Mouse (Mus musculus) limb, embryonic 15.5 days (tissue): Measurements from ENCODE around the gene Rnf168. TPM values are rescaled to one million over a fixed set of nuclear protein-coding genes. Genes with fewer than 3 reads are reported as not detected.

ENCODE experiments used
- ATAC-seq: fragments of 200-750 bp; cut with Nextera tagmentation; 2 replicates; pipeline ENCODE4 v1.8.0; 2017; ENCODE audit warnings: low read depth, moderate TSS enrichment; ENCODE audit not compliant: insufficient number of reproducible peaks, low FRiP score, low TSS enrichment
- H3K27ac ChIP-seq: fragments of 300-500 bp; sonication (generic); 2 replicates; pipeline ENCODE4 v1.5.1; 2015; ENCODE audit warnings: moderate library complexity, mild to moderate bottlenecking, inconsistent platforms
- H3K27me3 ChIP-seq: fragments of 300-500 bp; sonication (generic); 2 replicates; pipeline ENCODE4 v1.6.1; 2015; ENCODE audit warnings: inconsistent platforms
- H3K36me3 ChIP-seq: fragments of 300-500 bp; sonication (generic); 2 replicates; pipeline ENCODE4 v1.6.1; 2015; ENCODE audit warnings: inconsistent platforms
- H3K4me1 ChIP-seq: fragments of 300-500 bp; sonication (generic); 2 replicates; pipeline ENCODE4 v1.6.1; 2015; ENCODE audit warnings: inconsistent platforms
- H3K4me2 ChIP-seq: fragments of 300-500 bp; sonication (generic); 2 replicates; pipeline ENCODE4 v1.6.1; 2015; ENCODE audit warnings: mild to moderate bottlenecking, inconsistent platforms
- H3K4me3 ChIP-seq: fragments of 300-500 bp; sonication (generic); 2 replicates; pipeline ENCODE4 v1.5.1; 2015; ENCODE audit warnings: mild to moderate bottlenecking, inconsistent platforms
- H3K9ac ChIP-seq: fragments of 300-500 bp; sonication (generic); 2 replicates; pipeline ENCODE4 v1.6.1; 2015; ENCODE audit warnings: inconsistent platforms
- H3K9me3 ChIP-seq: fragments of 300-500 bp; sonication (generic); 2 replicates; pipeline ENCODE4 v1.6.1; 2016; ENCODE audit warnings: inconsistent platforms
- WGBS: fragments of 180-500 bp; shearing (Covaris S2); methylation state at CpG from one replicate; pipeline ENCODE4 v1.1.7; 2015; 5-methylcytosine and 5-hydroxymethylcytosine counted together
- polyA plus RNA-seq: library from polyadenylated mRNA; unstranded; fragments of >200 nt; fragmentation: Nextera tagmentation; extraction: Ambion mirVana; gene quantifications from 2 replicates; pipeline ENCODE4 v1.2.1, GENCODE M21; 2015

Rnf168 gene
- polyA plus RNA-seq, 1 experiment from 2014 or later: 31.4 TPM

- Histone ChIP-seq H3K4me2 (peak overlapping the region; percentile 49), H3K27me3 (no peaks in the 10 kb centered on the region), H3K9me3 (no peaks in the 10 kb centered on the region), H3K4me1 (peaks cover 10% of the 10 kb centered on the region; the same call in 1 of the 2 replicates), H3K27ac (peak overlapping the region; percentile 96), H3K4me3 (peak overlapping the region; percentile 99), H3K36me3 (no peaks in the 10 kb centered on the region), H3K9ac (no peak overlapping the region)
- WGBS: 48% methylated on average over 9 of the region's 9 CpGs
- ATAC-seq: no peak
Measured at GRCm38 (mm10) chr16:32330876-32331670, 53.8 kb downstream of the Rnf168 start.

GRCm38 (mm10) chr16:32332040-32332555 is 54.8 kb downstream of the Rnf168 start, which contains the start of gene Ubxn7:
Gene Ubxn7 (plus strand): TSS chr16:32332257.
- no peaks in the 10 kb centered on the region for H3K36me3 ChIP-seq
- peak within 1 kb of the TSS; percentile 49 for H3K4me2 ChIP-seq
- H3K4me1 ChIP-seq: peaks cover 10% of the 10 kb centered on the region; the same call in 1 of the 2 replicates
- H3K4me3 ChIP-seq: peak within 1 kb of the TSS; percentile 99
- no peaks in the 10 kb centered on the region for H3K9me3 ChIP-seq
- peak; percentile 97 for ATAC-seq
- H3K27me3 ChIP-seq: no peaks in the 10 kb centered on the region
- H3K9ac ChIP-seq: peak within 1 kb of the TSS; percentile 97
- H3K27ac ChIP-seq: peak within 1 kb of the TSS; percentile 96
- under 1% methylated on average over 46 of the region's 52 CpGs for WGBS

DNA sequence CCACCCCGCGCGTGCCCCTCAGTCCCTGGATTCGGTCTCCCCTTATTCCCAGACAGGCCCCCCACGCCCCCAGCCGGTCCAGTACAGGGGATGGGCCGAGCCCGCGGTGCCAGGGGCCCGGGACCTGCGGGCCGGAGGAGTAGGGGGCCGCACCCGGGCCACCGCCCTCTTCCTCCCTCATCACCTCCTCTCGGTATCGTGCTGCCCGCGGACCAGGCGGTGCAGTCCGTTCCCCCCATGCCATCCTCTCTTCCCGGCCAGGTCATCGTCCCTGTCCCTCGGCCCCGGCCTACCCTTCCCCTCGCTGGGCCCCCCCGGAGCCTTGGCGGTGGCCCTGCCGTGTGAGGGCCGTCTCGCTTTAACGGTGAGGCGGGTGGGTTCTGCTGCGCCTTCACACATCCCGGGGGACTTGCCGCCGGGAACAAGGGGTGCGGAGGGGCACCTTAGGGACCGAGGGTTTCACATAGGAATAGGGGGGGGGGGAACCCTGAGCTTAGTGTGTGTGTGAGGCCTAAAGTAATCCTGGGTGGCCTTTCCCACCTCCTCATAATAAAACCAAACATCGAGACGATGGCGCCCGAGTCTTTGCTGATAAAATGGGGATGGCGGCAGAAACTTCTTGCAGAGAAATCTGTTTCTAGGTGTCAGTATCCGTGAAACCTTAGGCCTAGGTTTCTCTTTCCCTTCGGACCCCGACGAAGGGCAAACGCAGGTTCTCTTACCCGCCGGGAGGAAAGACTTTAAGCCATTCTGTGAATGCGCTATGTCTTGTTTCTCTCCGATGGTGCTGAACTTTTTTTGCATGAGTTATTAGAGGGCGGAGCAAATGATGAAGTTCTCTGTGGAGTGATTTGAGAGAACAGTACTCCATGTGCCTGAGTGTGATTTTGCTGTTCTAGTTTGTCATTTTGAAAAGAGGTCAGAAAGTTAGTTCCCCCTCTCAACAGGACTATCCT is 55.6 kb downstream of the Rnf168 start:
- H3K27me3 ChIP-seq: no peaks in the 10 kb centered on the region
- peak overlapping the region; percentile 96 for H3K27ac ChIP-seq
- no peaks in the 10 kb centered on the region for H3K36me3 ChIP-seq
- H3K4me2 ChIP-seq: peak overlapping the region; percentile 49
- peak overlapping the region; percentile 97 for H3K9ac ChIP-seq
- WGBS: under 1% methylated on average over 54 of the region's 54 CpGs
- no peaks in the 10 kb centered on the region for H3K9me3 ChIP-seq
- peaks cover 10% of the 10 kb centered on the region; the same call in 1 of the 2 replicates for H3K4me1 ChIP-seq
- peak; percentile 54; the same call in 1 of the 2 replicates for ATAC-seq
- peak overlapping the region; percentile 99 for H3K4me3 ChIP-seq

DNA sequence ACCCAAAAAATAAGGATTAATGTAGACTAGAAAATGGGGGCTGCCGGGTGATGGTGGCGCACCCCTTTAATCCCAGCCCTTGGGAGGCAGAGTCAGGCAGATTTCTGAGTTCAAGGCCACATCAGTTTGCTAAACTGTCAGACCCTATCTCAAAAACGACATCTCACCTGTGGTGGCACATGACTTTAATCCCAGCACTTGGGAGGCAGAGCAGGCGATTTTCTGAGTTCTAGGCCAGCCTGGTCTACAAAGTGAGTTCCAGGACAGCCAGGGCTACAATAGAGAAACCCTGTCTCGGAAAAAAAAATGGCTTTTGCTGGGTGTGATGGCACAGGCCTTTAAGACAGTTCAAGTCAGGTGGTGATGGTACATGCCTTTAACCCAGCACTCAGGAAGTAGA is 57.9 kb downstream of the Rnf168 start:
- Histone ChIP-seq H3K36me3 (no peaks in the 10 kb centered on the region), H3K27ac (no peak overlapping the region), H3K4me3 (no peak overlapping the region), H3K4me2 (no peak overlapping the region), H3K4me1 (peaks cover 10% of the 10 kb centered on the region; the same call in 1 of the 2 replicates), H3K9ac (no peak overlapping the region), H3K9me3 (no peaks in the 10 kb centered on the region), H3K27me3 (no peaks in the 10 kb centered on the region)
- WGBS: 94% methylated on average over 5 of the region's 5 CpGs
- no peak for ATAC-seq

DNA sequence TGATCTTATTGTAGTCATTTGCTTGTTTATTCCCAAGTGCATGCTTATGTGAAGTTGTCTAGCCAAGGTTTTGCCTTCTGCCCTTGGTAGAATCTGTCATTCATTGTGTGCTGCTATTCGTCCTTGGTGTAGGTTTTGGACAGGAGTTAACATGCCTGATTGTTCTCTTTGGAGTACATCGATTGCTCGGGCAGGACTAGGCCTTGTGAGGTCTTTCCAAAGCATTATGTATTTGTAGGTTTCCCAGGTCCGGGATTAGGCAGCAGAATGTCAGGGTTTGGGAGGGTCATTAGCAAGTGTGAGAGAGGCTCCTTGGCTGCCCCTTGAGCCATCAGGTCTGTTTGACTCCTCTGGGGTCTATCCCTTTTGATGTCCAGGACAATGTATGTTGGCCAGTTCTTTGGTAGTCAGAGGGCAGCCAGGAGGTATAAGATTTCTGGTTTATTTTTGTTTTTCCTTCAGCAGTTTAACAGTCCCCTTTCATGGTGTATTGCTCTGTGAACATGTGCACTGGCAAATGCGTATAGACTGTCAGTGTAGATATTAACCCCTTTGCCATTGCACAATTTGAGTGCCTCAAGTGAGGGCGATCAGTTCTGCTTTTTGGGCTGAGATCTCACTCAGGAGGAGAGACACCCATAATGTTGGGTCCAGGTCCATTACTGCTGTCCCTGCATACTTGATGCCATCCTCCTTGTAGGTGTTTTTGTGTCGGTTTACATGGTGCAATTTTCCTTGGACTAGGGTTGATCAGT is 58.9 kb downstream of the Rnf168 start:
- Histone ChIP-seq H3K27ac (no peak overlapping the region), H3K4me2 (no peak overlapping the region), H3K9ac (no peak overlapping the region; the same call in 1 of the 2 replicates), H3K9me3 (no peaks in the 10 kb centered on the region), H3K27me3 (no peaks in the 10 kb centered on the region), H3K4me1 (peaks cover 7% of the 10 kb centered on the region; the same call in 1 of the 2 replicates), H3K36me3 (no peaks in the 10 kb centered on the region), H3K4me3 (no peak overlapping the region)
- ATAC-seq: no peak
- WGBS: 70% methylated on average over 7 of the region's 7 CpGs

GRCm38 (mm10) chr16:32337001-32337400 is 59.7 kb downstream of the Rnf168 start:
- no peaks in the 10 kb centered on the region for H3K36me3 ChIP-seq
- H3K9me3 ChIP-seq: no peaks in the 10 kb centered on the region
- no peak overlapping the region for H3K27ac ChIP-seq
- no peak for ATAC-seq
- H3K4me1 ChIP-seq: 0 out of 2 replicates have a peak, but pooled peaks cover 4% of the 10 kb centered on the region
- no peak overlapping the region for H3K4me3 ChIP-seq
- H3K4me2 ChIP-seq: no peak overlapping the region
- H3K9ac ChIP-seq: no peak overlapping the region
- no peaks in the 10 kb centered on the region for H3K27me3 ChIP-seq

DNA sequence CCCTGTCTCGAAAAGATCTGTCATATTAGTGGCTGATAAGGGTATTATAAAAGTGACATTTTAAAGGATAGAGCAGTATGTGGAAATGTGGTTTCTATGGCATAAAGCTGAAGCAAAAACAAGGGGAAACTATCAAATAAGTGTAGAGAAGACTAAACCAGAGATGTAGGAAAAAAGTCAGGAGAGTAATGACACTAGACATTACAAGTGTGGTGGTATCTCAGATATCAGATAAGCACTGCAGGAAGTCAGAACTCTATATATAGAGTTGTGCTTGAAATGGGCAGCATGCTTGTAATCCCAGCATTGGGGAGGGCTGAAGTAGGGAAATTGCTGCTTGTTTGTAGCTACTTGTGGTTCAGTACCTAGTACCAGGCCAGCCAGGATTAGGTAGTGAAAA is 63.2 kb downstream of the Rnf168 start:
- no peaks in the 10 kb centered on the region for H3K4me1 ChIP-seq
- H3K27ac ChIP-seq: no peak overlapping the region
- no peaks in the 10 kb centered on the region for H3K9me3 ChIP-seq
- no peaks in the 10 kb centered on the region for H3K36me3 ChIP-seq
- no peaks in the 10 kb centered on the region for H3K27me3 ChIP-seq
- ATAC-seq: no peak
- 89% methylated on average over 1 of the region's 1 CpGs for WGBS
- H3K4me2 ChIP-seq: no peak overlapping the region
- no peak overlapping the region for H3K4me3 ChIP-seq
- H3K9ac ChIP-seq: no peak overlapping the region

GRCm38 (mm10) chr16:32345521-32345920 is 68.3 kb downstream of the Rnf168 start:
- Histone ChIP-seq H3K9ac (no peak overlapping the region), H3K36me3 (no peaks in the 10 kb centered on the region), H3K4me3 (no peak overlapping the region), H3K27ac (no peak overlapping the region), H3K4me2 (no peak overlapping the region), H3K9me3 (no peaks in the 10 kb centered on the region), H3K27me3 (no peaks in the 10 kb centered on the region), H3K4me1 (no peaks in the 10 kb centered on the region)
- no peak for ATAC-seq

DNA sequence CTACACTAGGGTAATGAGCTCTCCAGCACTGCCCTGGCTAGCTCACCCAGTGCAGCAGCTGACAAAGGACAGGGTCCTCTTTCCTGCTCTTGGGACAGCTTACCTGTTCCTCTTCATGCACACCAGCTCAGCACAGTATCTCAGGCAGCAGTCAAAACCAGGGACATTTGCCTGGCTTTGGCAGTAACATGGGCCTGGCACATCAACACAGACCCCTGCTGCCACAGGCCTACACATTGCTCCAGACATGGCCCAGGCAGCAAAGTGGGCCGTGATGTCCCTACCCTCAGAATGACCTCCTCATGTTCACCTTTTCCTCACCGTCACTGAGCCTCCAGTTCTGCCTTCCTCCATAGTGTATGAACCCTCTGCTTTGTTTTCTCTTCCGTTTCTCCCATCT is 73.5 kb downstream of the Rnf168 start:
- WGBS: 97% methylated on average over 3 of the region's 3 CpGs
- Histone ChIP-seq H3K4me1 (no peaks in the 10 kb centered on the region), H3K9ac (no peak overlapping the region), H3K36me3 (peaks cover 17% of the 10 kb centered on the region), H3K9me3 (no peaks in the 10 kb centered on the region), H3K27ac (no peak overlapping the region), H3K27me3 (no peaks in the 10 kb centered on the region), H3K4me2 (no peak overlapping the region), H3K4me3 (no peak overlapping the region)
- ATAC-seq: no peak
